ENCODE assay signal across 18 mouse cellular contexts in the genomic region with DNA sequence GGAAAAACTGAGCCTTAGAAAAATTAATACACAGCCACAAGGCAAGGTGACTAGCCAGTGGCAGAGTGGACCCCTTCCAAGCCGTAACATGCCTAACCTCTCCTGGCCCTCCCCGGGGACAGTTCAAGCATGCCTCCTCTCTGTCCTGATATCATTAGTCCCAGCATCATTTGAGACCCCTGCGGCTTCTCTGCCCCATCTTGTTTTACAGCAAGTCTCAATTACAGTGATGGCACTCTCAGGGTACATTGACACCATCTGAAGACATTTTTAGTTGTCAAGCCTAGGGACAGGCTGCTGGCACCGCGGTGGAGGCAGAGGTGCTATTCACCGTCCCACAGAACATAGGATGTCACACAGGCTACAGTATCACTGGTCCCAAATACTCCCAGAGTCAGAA.
"Had no signal": no experiment of that assay in that cellular context is flagged by ENCODE, and none has a peak within 500 bp of the region (broad histone marks: within the 10 kb centered on the region; RNA-seq: fewer than 3 reads in every experiment).

No protein-coding gene starts in this region.

- DNase-seq: lung, adult 18-20 months; lung, embryonic 14.5 days; lung, postnatal 10 days; lung, postnatal 4 days; midbrain, embryonic 14.5 days; right cerebral cortex, postnatal 25 days; right cerebral cortex, postnatal 4 days; thymus, adult 2 months; thymus, postnatal 25 days; thymus, postnatal 4 days had no signal

- H3K4me3 ChIP-seq: midbrain, embryonic 10.5 days; midbrain, embryonic 12.5 days; myocyte; neural tube, embryonic 13.5 days; neural tube, embryonic 15.5 days; stomach, embryonic 15.5 days had no signal

- H3K27ac ChIP-seq: liver, embryonic 14.5 days; midbrain, embryonic 10.5 days; midbrain, embryonic 12.5 days; neural tube, embryonic 13.5 days; neural tube, embryonic 15.5 days; stomach, embryonic 15.5 days; stomach, postnatal 0 days had no signal

- H3K9ac ChIP-seq: liver, embryonic 14.5 days; lung, embryonic 14.5 days; midbrain, embryonic 12.5 days; neural tube, embryonic 13.5 days; neural tube, embryonic 15.5 days; stomach, embryonic 15.5 days had no signal

- H3K36me3 ChIP-seq: midbrain, embryonic 10.5 days; midbrain, embryonic 12.5 days; neural tube, embryonic 13.5 days; neural tube, embryonic 15.5 days; stomach, embryonic 15.5 days had no signal
